Mouse (Mus musculus) gastrocnemius, postnatal 4 days (tissue): Measurements from ENCODE around the gene Rnf34. TPM values are rescaled to one million over a fixed set of nuclear protein-coding genes. Genes with fewer than 3 reads are reported as not detected.
A peak's percentile ranks its signal among the peaks of the same experiment; 100 is the strongest.

Source experiments
- DNase-seq, 2 experiments: peaks; one replicate each; pipeline ENCODE4 v3.0.0; 2021 to 2022; ENCODE audit warnings: low spot score in 2 of 2, mixed read lengths in 2 of 2
- long read RNA-seq, 2 experiments: library from polyadenylated mRNA; stranded (forward); transcript quantifications; one replicate each; pipeline ENCODE4 v2.0.0; 2021
- total RNA-seq, 2 experiments: library from RNA; stranded (reverse); gene quantifications; 2 replicates each; pipeline ENCODE4 v1.2.3; 2021

Gene Rnf34
- total RNA-seq = 10 to 100 TPM; 17.6 to 20.1 TPM
- long read RNA-seq, experiment 1, full-length matches to known transcripts = 33 of 35 reads
- long read RNA-seq, experiment 1, partial matches to known transcripts = 0 of 35 reads
- long read RNA-seq, experiment 1, other reads (novel, unspliced or antisense) = 2 of 35 reads
- long read RNA-seq, experiment 2, full-length matches to known transcripts = 36 of 40 reads
- long read RNA-seq, experiment 2, partial matches to known transcripts = 2 of 40 reads
- long read RNA-seq, experiment 2, other reads (novel, unspliced or antisense) = 2 of 40 reads

DNA sequence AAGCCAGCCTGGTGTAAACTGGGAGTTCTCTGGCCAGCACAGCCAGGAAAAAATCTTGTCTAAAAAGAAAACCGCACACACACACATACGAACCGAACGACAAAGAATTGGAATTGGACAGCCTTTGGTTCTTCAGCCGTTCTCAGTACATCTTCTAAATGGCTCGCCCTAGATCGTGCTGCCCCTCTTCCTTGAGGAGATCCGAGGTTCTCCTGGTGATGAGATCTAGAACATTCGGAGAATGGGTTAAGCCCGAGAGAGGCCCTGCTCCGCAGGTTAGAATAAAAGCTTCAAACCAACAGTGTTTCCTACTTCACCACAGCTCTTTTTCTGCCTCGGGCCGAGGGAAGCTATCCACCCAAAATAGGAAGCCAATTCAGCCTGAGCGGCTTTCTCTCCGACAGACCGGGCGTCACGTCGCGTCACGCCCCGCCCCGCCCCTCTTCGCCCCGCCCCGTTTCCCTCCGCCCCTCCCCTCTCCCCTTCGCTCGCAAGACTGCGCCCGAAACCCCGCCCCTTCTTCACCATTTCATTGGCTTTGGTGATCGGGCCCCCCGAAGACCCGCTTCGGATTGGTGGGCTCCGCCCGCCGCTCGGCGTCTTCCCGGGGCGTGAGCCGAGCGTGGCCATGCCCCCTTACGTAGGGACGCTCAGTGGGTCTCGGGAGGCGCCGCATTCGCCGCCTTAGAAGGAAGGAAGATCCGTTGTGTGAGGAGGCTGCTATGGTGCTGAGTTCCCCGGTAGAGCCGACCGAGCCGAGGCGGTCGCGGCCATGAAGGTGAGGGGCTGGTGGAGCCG, at the start of gene Rnf34:
Gene Rnf34 (plus strand): TSS at position 528 of the 798 bp plus-strand sequence.
- DNase-seq = peak; percentile 91 to 98

DNA sequence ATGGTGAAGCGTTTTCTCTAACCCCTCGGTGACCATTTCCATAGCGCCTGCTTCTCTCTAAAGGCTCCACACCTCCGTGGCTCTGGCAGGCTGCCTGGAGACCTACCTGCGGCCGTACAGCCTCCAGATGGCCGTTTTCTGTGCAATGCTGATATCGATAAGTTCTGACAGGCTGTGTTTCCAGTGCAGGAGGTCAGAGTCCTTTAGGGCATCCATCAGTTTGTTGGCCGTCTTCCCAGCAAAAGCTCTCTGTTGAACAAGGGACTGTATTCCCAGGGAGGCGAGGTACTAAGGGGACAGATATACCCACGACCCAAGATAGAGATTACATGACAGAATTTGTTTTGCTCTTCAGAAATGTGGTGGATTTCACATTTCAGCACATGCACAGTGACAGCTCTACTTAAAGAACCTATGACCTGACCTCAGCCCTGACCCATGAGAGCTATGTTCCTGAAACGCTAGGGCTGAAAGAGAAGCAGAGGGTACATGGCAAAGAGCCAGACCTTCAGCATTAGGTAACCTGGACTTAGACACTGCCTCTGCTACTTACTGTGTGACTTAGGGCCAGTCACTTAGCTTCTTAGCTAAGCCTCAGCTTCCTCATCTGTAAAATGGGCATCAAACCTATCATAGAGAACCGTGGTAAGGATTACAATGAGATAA, 49.4 kb upstream of the Rnf34 start:
- peak in 1 of 2 experiments; percentile 9 for DNase-seq

DNA sequence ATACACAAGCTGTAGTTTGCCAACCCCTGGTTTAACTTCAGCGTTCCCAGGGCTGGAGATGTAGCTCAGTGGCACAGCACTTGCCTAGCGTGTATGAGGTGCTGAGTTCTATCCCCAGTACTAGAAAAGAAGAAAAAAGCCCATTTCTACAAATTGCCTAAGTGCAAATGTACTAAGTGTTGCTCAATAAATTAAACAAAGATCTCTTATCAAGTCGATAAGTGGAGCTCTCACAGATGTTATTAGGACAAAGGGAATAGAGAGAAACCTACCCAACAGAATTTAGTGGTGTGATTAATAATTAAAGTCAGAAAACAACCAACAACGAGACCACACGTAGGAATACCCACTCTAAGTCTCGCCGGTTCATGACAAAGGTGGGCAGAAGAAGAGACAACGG, 48.2 kb upstream of the Rnf34 start:
- DNase-seq = no peak

DNA sequence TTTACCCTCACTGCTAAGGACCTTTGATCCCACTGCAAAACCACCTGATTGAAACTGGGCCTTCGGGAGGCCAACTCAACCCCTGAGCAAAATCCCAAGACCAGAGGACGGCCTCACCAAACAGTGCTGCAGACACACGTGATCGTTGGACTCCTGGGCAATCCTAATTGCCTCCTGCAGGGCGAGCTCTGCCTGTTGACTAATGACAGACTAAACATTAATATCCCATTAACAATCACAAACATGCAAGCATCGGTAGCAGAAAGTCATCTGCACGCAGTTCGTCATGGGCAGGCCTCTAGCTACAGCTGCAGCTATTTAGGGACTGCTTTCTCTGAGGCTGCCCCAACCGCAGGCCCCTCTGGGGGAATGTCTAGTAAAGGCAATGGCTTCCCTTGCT, 47.1 kb upstream of the Rnf34 start:
- no peak for DNase-seq

DNA sequence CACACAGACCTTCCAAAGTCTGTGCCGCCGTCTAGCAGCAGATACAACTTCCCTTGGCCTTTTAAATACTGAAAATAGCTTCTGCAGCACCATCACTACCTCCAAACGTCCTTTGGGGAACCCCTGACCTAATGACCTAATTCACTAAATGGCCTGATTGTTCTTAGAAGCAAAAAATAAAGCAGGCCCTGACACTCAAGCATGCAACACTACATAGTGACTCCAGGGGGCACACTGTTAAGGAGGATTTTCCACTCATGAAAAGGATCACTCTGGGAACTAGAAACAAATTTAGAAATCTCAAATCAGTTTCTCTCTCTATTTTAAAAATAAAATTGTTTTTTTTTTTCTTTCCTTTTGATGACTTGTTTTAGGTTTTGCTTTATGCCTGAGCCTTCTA, 44.3 kb upstream of the Rnf34 start:
- DNase-seq = no peak

DNA sequence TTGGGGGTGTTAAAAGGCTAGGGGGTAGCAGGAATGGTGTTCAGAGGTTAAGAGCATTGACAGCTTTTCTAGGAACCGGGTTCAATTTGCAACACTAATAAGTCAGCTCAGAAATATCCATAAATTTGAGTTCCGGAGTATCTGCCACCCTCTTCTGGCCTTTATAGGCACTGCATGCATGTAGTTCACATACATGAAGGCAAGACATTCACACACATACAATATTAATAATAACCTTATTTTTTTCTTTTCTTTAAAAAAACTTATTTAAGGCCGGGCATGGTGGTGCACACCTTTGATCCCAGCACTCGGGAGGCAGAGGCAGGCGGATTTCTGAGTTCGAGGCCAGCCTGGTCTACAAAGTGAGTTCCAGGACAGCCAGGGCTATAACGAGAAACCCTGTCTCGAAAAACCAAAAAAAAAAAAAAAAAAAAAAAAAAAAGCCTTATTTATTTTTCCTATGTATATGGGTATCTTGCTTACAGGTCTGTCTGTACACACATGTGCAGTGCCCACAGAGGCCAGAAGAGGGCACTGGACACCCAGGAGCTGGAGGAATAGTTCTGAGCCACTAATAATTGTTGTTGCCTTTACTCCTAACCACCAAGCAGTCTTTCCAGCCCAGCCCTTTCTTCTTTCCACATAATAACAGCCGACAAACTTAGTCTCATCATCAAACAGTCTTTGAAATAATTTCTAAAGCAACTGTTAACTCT, 38.3 kb upstream of the Rnf34 start:
- peak in 1 of 2 experiments; percentile 30 for DNase-seq

DNA sequence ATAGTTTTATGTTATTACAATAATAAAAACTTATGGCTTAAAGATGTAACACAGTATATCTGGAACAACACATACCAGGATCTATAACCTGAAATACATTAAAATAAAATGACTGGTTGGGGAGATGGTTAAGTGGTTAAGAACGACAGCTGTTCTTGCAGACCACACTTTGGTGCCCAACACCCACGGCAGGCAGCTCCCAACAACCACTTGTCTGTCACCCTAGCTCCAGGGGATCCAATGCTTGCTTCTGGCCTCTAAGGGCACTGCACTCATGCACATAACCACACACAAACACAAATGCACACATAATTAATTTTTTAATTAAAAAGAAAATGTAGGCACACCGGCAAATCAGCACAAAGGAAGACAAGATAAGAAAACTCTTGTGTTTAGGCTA, 37.1 kb upstream of the Rnf34 start:
- no peak for DNase-seq

DNA sequence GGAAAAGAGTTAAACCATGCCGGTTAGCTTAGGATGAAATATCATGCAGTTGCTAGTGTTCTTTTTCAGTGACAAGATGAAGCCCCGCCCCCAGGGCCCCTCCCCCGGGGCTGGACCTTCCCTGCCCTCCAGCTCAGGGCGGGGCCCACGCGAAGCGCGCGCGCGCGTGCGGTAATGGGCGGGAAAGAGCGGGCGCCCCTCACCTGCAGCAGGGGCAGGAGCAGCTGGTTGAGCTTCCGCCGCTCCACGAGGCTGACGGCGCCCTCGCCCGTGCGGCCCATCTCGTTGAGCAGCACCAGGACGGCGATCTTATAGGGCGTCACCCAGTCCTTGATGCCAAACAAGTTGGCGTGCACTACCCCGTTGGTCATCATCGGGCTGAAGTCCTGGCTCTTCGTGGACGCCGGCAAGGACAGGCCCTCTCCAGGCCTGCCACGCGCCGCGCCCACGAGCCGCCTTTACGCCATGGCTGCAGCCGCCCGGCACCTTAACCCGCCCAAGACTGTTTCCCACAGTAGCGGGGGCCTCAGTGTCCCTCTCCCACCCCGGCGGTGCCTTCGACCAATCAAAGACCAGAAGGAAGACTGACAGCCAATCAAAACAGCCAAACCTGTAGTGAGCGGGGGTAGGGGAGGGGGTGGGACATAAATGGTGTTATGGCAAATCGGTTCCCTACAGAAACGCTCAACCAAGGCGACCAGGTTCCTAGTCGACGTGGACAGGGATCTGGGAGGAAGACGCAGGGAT, 28.9 kb upstream of the Rnf34 start, which contains the start of gene Anapc5:
Gene Anapc5 (minus strand): TSS at position 563 of the 747 bp plus-strand sequence.
- peak; percentile 87 to 90 for DNase-seq

DNA sequence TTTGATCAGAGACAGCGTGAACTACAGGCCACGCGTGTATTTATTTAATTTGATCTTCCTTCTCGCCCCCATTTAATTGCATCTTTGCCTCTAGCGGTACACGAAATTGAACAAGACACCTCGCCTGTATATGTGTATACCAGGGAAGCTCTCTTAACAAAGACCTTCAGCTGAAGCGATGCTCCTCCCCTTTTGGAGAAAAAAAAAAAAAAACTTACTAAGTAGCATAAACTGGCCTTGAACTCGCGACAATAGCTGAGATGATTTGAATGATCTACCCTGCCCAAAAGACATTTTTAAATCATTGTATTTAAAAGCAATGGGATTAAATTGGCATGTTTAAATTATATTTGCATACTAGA, 28.3 kb upstream of the Rnf34 start:
- DNase-seq = no peak

DNA sequence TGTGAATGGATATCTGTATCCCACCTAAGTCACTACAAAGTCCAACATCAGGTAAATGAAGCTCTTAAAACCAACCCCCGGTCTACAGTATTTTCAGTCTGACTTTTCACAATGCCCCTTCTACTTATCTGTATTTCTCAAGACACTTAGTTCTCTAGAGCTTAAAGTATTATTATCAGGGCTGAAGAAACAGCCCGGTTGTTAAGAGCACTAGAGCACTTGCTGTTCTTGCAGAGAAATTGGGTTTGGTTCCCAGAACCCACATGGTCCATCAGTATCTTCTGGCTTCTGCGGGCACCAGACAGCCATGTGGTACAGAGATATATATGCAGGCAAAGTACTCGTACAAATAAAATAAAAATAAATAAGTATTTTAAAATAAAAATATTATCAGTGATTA, 27.4 kb upstream of the Rnf34 start:
- DNase-seq = no peak

DNA sequence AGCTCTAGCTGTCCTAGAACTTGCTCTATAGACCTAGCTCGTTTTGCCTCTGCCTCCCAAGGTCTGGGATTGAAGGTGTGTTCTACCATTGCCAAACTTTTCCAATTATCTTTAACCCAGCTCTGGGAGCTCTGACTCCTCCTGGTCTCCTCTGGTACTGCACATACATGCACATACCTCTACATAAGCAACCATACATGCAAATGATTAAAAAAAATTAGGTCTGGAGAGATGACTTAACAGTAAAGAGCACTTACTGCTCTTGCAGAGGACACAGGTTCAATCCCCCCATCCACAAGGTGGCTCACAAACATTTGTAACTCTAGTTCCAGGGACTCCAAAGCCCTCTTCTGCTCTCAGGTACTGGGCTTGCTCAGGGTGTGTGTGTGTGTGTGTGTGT, 25.9 kb upstream of the Rnf34 start:
- DNase-seq = no peak

DNA sequence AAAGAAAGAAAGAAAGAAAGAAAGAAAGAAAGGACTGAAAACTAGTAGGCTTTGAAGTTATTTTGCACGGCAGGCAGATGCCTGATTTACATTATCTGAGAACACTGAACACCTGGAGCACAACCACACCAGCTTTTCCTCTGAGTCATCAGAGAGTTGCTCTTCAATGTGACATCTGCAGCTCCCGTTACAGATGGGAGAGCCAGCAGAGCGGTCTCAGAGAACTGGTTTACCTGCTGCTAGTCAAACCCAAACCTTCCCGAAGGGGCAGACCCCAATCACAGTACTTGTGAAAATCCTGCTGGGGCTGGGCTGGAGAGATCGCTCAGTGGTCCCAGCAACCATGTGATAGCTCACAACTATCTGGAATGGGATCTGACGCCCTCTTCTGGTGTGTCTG, 25.4 kb upstream of the Rnf34 start:
- DNase-seq = no peak

DNA sequence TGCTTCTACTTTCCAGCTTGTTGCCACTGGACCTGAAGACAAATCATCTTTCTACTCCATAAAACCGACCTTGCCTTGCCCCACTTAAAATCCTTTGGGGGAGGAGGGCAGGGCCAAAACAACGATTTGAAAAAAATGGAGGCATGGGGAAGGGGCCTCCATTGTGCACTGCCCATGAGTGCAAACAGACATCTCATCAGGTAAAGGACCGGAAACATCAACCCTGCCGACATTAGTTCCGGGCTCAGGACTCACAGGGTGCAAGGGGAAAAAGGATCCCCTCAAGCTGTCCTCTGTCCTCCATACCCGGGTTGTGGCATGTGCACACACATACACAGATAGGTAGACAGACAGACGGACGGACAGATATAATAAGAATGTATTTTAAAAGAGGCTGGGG, 24.7 kb upstream of the Rnf34 start:
- DNase-seq = no peak

DNA sequence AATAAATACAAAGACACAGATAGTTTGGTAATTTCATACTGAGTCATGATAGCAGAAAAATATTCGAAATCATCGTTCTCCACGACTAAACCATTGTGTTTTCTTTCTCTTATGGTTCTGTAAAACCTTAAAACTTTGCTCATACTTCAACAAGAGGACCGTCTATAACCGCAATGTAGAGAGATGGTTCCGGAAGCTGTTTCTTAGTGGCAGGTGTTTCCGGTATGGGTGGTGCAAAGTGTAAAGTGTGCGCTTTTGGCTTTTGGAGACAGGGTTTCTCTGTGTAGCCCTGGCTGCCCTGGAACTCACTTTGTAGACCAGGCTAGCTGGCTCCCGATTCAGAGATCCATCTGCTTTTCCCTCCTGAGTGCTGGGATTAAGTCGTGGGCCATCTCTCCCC, 17.3 kb upstream of the Rnf34 start:
- DNase-seq = no peak

DNA sequence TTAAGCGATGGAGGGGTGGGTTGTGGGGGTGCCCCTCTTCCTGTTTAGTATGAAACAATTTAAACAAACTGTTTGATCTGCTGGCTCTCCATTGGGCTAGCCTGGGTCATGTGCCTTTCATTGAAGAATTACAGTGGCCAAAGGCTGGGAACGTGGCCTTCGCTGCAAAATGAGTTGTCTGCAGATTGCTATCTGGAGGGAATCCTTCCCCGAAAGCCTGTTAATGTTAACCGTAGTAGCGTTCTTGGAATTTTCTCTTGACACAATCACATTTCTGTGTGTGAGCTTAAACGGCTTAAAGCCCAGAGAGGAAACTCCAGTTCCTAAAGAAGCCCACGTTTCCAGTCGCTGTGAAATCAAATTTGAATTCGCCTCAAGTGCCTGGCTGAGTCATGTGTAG, 16.9 kb upstream of the Rnf34 start:
- DNase-seq = no peak

DNA sequence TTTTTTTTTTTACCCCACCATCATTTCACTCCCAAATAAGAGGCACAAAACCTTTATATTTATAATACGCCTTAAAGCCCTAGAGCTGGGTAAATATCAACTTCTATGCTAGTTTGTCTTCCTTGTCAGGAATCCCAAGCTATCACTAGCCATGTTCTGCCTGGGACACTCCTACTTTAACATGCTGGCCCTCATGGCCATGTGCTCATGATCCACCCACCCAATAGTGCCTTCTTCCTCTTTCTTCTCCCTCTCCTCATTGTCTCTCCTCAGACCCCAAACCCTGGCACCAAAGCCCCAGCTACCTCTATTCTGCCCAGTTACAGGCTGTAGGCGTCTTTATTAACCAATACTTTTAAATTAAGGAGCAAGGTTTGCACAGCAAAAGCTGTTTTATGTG, 8.7 kb upstream of the Rnf34 start:
- DNase-seq = no peak

DNA sequence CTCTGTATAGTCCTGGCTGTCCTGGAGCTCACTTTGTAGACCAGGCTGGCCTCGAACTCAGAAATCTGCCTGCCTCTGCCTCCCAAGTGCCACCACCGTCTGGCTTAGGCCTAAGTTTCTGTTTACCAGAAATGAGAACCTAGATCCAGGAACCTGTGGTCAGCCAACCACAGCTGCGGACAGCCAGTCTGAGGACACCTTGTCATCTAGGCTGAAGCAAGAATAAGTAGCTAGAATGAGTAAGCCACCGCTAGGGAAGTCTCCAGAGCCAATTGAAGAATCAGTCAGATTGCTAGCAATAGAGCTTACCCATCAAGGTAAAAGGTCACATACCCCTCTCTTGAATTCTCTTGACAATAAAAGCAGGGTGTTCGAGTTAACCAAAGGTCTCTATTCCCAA, 6.0 kb upstream of the Rnf34 start:
- DNase-seq = no peak

DNA sequence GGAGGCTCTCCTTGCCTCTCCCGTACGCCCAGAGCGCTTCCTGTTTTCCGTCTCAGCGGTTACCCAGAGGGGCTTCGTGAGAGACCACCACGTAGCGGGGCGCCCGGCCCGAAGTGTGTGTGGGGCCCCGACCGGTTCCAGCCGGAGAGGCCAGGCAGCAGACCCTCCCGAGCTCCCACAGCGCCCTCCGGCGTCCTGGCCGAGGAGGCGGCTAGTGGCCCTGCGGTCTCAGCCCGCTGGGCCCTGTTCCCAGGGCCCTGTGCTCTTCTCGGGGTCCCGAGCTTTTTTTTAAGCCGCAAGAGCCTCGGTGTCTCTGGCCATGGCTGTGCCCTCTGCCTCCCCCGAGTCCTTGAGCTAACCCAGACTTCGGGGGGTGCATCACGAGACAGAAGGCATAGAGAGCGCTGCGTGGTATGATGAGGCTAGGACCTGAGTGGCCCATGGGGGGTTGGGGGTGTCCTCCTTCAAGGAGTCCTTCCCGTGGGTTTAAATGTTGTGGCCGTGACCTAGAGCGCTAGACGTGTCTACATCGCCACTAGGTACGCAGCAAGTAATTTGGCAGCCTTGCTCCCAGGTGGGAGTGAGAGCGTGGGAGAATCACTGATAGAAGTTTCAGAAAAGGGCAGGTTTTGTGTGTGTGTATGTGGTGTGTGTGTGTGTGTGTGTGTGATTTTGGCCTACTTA, 613 bp downstream of the Rnf34 start:
- DNase-seq = peak; percentile 31 to 70

DNA sequence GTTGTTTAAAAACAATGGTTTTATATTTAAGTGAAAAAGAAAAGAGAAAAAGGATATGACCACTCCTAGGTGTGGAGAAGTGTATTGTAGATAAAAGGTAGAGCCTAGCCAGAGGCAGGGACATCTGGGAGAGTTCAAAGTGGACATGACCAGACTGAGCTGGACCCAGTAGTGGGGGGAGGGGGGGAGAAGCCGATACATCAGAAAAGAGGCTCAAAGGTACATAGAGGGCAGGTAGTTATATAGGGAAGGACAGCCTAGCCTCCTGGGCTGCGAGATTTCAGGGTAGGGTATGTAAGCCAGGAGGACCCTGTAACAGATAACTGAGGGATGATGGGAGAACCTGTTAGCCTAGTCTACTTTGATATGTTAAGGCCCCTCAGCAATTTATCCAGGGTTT, 2.8 kb downstream of the Rnf34 start:
- DNase-seq = no peak

DNA sequence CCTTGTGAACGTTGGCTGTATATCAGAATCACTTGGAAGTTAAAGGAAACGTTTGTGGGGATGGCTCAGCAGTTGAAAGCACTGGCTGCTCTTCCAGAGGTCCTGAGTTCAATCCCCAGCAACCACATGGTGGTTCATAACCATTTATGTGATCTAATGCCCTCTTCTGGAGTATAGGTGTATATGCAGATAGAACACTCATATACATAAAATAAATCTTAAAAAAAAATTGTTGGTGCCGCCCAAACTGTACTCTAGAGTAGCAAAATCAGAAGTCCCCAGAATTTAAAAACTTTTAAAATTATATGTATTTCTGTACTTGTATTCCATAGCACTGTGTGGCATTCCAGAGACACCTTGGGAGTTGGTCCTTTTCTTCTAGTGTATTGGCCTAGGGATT, 6.0 kb downstream of the Rnf34 start:
- no peak for DNase-seq
